Mouse (Mus musculus) layer of hippocampus, adult 8-10 months (tissue): ENCODE results near the gene Paxx. TPM values are rescaled to one million over a fixed set of nuclear protein-coding genes. Genes with fewer than 3 reads are reported as not detected.
A peak's percentile ranks its signal among the peaks of the same experiment; 100 is the strongest.

Source experiments
- DNase-seq, 2 experiments: peaks; one replicate each; pipeline ENCODE4 v3.0.0; 2022; ENCODE audit warnings: low spot score in 2 of 2
- total RNA-seq, 4 experiments: library from RNA; stranded (reverse); gene quantifications; 2 replicates each; pipeline ENCODE4 v1.2.4; 2022

Paxx gene
- total RNA-seq: 10 to 100 TPM; 60.3 to 63.5 (median 61.8) TPM

DNA sequence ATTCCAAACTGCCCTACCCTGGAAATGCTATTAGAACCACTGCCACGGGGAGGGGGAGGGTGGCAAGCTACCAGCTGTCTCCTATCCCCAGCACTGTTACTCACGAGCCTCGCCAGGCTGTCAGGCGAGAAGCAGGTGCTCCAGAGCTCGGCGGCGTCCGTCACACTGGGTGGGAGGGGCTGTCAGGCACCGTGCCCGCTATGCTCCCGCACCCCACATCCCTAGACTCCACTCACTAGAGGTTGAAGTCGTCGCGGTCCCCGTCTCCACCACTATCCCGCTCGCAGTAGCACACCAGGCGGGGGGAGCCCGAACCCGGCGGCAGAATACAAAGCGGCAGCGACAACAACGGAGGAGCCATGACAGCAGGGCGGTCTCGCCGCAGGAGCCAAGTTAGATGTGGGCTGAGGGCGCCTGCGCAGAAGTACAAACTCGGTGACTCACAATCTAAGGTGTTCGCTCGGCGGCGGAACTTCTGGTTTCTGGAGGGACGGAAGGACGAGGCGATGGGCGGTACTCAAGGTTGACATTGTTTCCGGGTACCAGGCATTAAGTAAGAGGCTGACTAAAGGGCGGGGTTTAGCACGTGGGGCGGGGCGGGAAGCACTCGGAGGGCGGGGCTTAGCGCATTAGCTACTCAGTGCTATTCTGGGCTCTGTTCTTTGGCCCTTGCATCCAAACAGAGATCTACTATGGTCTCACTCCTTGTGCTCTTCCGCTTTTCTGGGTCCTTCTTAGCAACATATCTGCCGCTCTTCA lies at the start of gene Paxx:
Gene Paxx (minus strand): TSS at position 544 of the 759 bp plus-strand sequence.
- peak; percentile 94 to 95 for DNase-seq

DNA sequence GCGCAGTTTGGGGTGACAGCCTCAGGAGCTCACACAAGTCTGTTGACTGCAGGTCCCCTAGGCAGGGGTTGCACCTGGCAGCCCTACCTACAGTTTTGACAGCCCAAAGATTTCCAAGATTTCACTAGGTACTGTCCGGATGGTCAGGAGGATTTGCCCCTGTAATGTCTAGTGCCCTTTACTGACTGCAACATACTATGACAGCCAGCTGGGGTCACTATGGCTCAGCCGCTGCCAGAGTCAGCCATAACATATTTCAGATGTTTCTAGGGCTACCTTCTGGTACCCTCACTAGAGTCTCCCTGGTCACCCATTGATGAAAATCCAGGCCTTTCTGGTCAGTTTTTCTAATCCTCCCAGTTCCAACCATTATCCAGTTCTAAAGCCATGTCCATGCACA lies 49.0 kb upstream of the Paxx start:
- DNase-seq: no peak

DNA sequence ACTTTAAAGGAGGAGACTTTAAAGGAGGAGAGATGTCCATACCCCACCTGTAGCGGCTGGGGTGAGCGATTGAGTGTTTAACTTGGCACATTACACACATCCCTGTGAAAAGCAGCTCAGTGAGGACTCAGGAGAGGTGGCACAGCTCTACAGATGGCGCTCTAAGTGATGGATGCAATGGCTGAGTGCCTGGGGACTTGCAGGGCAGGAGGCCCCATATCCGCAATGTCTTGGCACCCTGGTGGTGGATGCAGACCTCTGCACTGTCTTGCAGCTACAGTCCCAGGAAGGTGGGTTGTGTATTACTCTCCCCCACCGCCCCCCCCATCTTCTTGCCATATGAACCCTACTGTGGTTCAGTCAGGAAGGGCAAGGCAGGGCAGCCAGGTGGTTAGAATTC lies 46.1 kb upstream of the Paxx start:
- no peak for DNase-seq

DNA sequence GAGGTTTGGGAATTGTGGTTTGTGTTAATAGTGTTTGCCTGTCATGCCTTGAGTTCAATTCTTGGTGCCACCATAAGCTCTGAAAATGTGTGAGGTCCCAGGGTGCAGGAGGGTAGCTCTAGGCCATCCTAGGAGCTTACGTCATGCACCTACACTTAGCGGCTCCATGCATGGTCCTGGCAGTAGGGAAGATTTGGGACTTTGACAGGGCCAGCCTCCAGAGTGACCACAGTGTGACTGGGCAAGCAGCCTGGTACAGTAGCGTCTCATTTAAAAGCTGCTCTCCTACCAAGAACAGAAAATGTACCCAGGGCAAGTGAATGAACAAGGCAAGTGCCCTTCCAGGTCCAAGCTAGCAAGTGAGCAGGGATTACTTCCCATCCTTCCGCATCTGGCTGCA lies 45.0 kb upstream of the Paxx start:
- no peak for DNase-seq

DNA sequence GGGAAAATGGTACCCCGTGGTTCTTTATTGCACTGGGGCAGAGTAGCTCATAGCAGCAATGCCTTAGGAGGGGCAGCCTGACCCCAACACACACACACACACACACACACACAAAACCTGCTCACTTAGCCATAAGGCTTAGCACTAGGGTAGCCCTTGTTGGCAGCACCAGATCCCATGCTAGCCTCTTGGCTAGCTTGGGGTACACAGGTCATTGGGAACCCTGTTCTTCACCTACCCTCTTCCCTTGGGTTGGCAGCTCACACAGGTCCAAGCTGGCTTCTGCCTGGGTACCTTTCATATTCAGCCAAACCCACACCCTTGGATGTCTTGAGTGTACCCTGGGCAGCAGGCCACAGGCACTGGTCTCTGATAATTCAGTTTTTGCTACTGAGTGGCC lies 44.1 kb upstream of the Paxx start:
- no peak for DNase-seq

DNA sequence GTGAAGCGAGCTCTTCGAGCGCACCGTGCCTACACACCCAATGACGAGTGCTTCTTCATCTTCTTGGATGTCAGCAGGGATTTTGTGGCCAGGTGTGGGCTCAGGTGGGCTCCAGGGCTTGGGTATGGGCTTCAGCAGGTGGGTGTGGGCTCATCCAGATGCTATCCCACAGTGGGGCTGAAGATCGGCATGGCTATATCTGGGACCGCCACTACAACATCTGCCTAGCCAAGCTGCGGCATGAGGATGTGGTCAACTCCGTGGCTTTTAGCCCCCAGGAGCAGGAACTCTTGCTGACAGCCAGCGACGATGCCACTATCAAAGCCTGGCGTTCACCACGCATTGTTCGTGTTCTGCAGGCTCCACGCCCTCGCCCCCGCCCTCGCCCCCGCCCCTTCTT lies 43.6 kb upstream of the Paxx start:
- no peak for DNase-seq

DNA sequence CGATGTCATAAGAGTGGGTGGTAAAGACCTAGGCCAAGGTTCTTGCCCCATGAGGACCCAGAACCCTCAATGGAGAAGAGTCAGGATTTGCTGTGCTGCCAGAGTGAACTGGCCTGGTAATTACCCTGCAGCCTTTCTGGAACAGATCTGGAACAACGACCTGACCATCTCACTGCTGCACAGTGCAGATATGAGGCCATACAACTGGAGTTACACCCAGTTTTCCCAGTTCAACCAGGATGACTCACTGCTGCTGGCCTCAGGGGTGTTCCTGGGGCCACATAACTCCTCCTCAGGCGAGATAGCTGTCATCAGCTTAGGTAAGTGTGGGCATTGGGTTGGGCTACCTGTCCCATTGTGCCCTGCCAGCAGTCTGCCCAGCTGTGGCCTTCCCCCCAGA lies 41.8 kb upstream of the Paxx start:
- DNase-seq: no peak

DNA sequence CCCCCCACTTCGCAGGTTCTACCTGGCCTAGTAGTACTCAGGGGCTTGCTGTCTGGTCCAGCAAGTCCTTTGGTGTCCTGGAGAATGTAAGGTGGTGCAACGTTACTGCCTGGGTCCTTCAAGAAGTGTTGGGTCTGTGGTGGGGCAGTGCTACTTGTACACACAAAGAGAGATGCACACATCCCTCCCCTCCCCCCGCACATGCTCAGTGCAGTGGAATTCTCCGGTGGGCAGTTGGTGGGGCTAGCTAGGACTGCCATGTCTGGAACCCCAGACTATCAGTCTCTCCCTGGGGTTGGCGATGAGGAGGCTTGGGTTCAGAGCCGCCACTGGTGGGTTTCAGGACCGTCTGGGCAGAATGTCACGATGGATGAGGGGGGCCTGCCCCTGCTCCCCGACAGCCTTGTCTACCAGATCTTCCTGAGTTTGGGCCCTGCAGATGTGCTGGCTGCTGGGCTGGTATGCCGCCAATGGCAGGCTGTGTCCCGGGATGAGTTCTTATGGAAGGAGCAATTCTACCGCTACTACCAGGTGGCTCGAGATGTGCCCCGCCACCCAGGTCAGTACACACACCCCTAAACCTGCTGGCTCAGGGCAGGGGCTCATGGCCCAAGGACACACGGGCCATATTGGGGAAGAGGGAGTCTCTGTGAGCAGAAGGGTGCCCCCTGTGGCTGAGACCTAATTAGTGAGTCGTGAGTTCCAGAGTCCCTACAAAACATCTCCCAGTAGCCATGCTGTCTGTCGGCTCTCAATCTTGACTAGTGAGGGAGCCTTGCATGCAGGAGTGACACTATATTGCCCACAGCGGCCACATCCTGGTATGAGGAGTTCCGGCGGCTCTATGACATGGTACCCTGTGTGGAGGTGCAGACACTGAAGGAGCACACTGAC lies 40.9 kb upstream of the Paxx start, which contains the start of gene C8g:
Gene C8g (minus strand): TSS at position 127 of the 894 bp plus-strand sequence.
- no peak for DNase-seq

DNA sequence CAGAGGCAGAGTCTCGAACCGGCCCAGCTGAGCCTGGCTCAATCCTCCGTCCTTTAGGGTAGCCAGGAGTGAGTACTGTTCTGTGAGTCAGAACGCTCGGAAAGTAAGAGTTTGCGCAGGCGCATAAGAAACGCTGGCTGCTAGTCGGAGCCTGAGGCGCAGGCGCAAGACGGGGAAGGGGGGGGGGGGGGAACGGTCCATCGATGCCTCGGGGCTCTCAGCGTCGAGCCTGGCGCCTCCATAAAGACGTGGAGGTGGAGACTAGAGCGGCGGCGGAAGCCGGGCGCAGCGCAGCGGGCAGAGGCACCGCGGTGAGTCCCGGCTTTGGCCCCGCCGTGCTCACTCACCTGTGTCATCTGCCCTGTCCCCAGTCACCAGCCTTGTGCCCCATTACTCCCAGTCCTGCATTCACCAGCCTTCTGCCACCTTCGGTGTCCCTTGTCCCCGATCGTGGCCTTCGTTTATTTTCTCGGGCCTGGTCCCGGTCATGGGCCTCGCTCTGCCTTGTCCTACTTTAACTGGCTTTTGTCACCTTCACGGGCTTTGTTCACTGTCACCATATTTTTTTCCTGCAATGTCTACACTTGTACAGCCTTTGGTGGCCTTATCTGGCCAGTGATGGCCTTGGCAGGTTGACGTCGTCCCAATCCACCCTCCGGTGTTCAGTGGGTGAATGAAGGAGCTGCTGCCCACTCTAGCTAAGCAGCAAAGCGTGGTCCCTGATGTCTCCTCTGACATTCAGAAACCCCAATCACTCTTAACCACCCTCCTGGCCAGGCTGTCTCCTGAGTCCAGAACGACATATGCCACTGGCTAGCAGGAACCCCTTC lies 39.9 kb upstream of the Paxx start, which contains the start of gene Fbxw5:
Gene Fbxw5 (plus strand): TSS at position 175 of the 830 bp plus-strand sequence.
- peak; percentile 72 to 80 for DNase-seq

DNA sequence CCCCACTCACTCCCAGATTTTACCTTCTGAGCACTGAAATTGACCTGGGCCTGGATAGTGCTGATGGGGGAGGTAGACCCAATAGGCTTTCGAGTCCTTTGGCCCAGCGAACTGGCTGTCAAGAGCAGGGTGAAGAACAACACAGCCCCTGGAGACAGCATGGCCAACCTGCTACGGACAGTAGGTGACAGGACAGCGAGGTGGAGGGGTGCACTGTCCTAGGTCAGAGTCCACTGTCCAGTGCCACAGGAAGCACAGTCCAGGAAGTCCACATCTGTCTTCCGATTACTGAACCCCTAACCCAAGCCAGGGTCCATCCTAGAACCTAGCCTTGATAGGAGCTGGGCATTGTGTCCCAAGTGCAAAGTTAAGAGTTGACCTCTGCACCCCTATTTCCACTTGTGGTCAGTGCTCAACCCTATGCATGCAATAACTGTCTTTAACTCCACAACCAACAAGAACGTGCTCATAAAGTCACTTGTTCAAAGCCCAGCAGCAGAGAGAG lies 39.2 kb upstream of the Paxx start:
- no peak for DNase-seq

DNA sequence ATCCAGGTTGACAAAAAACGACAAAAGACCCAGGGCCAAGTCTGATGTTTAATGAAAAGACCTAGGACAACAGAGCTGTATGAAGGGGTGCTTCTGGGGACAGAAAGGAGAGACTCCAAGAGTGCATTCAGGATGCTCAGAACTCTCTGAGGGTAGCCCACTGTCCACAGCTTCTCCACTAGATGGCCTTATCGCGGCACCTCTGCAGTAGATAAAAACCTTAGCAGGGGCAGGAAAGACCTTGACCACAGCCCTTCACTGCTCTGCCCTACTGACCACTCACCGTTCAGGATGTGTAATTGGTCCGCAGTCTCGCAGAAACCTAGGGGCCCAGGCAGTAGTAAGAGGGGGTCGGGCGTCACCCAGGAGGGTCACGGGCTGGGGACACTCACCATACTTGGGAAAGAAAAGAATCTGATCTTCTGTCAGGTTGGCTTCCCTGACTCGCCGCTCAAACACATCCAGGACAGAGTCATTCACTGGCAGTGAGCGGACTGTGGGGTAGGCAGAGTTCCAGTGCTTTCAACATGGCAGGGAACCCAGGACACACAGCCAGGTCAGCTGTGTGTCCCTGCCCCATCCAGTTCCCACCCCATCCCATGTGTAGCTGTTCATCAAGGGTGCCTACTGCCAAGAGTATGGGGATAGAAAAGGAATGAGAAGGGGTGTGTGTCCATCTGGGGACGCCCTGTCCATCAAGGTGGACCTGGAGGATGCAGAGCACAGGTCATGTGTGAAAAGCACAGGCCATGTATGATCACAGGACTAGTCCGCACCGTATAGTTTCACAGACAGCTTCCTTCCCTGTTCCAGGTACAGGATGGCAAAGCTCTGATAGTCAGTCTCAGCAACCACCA lies 38.0 kb upstream of the Paxx start:
- DNase-seq: no peak

DNA sequence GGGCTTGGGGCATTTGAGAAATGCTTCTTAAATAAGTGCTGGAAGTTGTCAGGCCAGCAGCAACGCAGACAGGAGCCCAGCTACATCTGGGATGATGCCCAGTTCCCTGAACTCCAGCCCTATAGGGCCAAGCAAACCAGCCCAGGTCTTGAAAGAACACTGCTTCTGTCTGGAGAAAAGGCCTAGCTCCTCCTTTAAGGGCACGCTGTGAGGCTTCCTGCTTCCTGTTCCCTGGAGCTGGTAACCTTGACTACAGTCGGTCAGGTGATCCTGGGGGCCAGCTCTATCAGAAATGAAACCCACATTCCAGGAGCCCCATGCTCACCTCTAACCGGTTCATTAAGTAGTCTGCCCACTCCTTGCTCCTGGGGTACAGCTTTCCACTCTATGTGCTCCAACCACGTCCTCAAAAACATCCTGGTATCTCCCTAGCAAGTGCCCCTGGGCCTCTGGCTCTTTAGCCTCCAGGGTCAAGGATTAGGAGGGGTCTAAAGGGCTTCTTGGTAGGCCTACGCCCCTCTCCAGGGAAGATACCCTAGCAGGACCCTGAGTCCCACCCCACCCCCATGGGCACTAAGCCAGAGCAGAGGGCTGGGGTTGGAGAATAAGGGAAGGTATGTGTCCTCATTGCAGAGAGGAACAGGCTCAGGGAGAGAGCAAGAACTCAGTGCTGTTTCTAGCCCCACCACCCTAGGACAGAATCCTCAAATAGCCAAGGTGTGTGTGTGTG lies 37.1 kb upstream of the Paxx start:
- no peak for DNase-seq

DNA sequence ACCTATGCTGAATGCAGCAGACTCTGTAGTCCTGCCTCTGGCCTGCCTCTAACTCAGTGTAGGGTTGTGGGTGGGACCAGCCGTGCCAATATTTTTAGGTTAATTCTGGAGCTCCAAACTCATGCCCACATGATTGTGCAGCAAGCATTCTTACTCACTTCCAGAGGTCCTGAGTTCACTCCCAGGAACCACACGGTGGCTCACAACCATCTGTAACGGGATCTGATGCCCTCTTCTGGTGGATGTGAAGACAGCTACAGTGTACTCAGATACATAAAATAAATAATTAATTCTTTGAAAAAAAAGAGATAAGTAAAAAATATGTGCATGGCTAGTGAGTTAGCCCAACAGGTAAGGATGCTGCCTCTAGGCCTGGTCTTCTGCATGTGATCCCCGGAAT lies 35.6 kb upstream of the Paxx start:
- no peak for DNase-seq

DNA sequence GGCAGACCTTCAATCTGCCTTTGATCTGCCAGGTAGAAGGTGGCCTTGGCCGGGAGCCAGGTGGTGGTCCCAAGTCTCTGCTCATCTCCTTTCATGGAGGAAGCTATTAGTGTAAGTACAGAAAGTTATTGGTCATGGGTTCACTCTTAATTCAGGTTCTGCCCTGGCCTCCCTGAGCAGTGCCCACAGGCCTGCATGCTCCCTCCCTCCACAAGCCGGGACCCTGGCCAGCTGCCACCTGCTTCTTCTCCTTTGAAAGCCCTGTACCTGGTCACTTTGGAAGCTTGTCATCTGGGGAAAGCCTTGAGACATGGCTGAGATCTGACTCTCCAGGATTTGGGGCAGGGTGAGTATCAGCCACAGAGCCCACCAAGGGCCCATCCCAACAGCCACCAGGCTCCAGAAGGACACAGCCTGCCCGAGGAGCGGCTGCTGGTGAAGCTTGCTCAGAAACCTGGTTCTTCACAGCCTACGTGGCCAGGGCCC lies 32.6 kb upstream of the Paxx start, which contains the start of gene Lcn12:
Gene Lcn12 (minus strand): TSS at position 436 of the 486 bp plus-strand sequence.
- no peak for DNase-seq

DNA sequence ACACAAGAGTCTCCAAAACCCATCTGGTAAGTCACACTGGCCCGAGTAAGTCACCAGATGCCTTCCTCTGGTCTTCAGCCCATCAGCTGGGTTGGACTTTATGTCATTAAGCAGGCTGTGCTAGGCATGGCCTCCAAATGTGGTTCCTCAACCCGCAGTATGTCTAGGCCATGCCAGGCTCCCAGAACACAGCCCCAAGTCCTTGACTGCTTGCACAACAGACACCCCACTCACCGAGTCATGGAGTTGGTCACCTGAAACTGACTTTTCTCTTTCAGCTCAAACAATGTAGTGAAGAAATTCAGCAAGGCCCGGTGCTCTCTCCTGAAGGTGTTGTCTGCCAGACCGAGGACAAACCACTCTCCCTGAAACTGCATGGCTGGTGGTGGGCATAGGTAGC lies 32.1 kb upstream of the Paxx start:
- no peak for DNase-seq

DNA sequence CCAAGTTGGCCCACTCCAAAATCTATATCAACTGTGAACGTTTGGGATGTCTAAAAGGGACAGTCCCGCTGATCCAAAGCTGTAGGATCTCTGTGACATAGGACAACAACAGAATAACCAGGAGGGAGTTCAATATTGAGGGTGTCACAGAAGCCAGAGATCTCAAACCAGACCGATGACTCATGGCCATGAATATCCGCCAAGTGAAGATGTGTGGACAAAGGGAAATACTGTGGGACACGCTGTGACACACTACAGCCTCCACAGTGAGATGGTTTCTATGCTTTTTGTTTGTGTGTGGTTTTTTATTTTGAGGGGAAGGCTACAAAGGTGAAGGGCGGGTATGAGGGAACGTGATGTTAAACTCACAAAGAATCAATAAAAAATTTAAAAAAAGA lies 27.8 kb upstream of the Paxx start:
- no peak for DNase-seq

DNA sequence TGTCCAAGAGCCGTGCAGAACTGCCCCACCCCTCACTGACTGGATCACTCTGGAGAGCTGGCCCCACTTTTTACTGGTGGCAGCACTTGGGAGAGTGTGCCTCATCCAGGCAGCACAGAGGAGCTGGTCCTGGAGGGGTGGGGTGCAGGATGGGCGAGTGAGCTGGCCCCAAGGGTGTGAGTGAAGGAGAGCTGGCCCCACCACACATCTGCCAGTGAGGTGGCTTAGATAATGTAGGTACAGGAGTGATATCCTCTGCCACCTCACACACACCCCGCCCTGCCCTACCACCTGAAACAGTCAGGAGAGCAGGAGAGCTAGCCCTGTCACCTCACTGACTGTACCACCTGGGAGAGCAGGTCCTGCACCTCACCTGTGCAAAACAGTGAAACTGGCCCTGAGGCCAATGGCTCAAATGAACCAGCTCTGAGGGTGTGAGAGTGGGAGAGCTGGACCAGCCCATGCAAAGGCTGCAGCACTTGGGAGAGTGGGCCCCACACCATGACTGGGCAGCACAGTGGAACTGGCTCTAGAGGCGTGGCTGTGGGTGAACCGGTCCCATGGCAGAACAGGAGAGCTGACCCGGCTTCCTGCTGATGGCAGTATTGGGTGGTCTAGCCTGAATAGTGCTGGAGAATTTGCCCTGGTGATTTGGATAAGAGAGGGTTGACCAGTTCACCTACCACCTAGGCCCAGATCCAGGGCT lies 27.2 kb upstream of the Paxx start:
- no peak for DNase-seq

DNA sequence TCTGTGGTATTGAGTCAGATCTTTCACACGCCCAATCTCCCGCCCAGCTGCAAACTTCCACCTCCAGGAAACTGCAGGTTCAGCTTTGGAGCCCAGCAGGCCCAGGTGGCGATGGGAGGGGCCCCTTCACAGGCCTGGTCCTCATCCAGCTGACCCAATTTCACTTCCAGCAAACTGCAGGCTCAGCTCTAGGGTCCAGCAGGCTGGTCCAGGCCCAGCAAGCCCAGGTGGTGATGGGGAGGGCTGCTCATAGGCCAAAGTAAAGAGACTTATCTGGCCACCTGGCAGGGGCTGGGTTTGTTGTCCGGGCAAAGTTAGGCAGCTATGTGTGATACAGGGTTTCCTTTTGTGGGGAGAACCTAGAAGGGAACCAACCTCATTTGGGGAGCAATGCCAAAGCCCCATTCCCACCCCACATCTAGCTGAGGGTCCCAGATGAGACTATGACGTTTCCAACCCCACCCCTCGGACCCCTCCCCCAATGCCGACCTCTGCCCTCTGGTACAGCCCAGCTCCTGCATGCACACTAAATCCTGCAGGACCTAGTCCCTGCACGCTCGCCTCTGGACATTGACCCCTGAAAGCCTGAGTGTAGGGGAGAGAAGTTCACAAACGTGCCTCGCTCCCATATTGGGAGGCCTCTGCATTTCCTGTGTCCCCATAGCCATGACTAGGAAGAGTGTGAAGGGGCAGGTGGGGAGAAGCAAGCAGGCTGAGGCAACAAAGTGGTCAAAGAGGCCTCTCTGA lies 24.2 kb upstream of the Paxx start:
- DNase-seq: no peak
